Mouse (Mus musculus): Measurements from ENCODE around the gene Gm10647. TPM values are rescaled to one million over a fixed set of nuclear protein-coding genes. Genes with fewer than 3 reads are reported as not detected.
A peak's percentile ranks its signal among the peaks of the same experiment; 100 is the strongest.

The Gm10647 gene
- total RNA-seq, 2 experiments from 2014 or later, result 0.15 to 0.36 TPM

GRCm38 (mm10) chr9:66834318-66835096 is 37.7 kb downstream of the Gm10647 start, which contains the start of gene Aph1c:
Gene Aph1c (minus strand): TSS chr9:66834726.
- DNase-seq, result peak; percentile 96 to 98
- intact Hi-C loops (cut with DNase I), result loop anchor here (5.0 kb wide), 1 partner anchor 103 kb away; no protein-coding TSS in a partner anchor

- DNase-seq, result peak in 1 of 2 experiments; percentile 45
- intact Hi-C loops (cut with DNase I), result no loop called here
Measured at GRCm38 (mm10) chr9:66835097-66835480, 38.2 kb downstream of the Gm10647 start.

GRCm38 (mm10) chr9:66846822-66847221 is 50.0 kb downstream of the Gm10647 start:
- intact Hi-C loops (cut with DNase I), result no loop called here
- DNase-seq, result no peak

Other genes starting within 250 kb of the Gm10647 start
- 10 to 100 TPM; 29.5 to 29.7 TPM for gene Usp3, start 203.9 kb upstream of the Gm10647 start, total RNA-seq (2021)
- not detected for gene Car12, start 83.4 kb upstream of the Gm10647 start, total RNA-seq (2021)
- 1 to 10 TPM; 5.8 to 7.0 TPM for gene Aph1b, start 1.5 kb upstream of the Gm10647 start, total RNA-seq (2021)
- gene Aph1c, start 37.7 kb downstream of the Gm10647 start, total RNA-seq (2021), result 1 to 10 TPM; 1.0 to 1.9 TPM
- gene Rab8b, start 122.6 kb downstream of the Gm10647 start, total RNA-seq (2021), result 10 to 100 TPM; 12.7 to 13.5 TPM
- 100 to 1,000 TPM; 179 to 198 TPM for gene Rps27l, start 149.0 kb downstream of the Gm10647 start, total RNA-seq (2021)
- gene Lactb, start 178.4 kb downstream of the Gm10647 start, total RNA-seq (2021), result 10 to 100 TPM; 22.6 to 23.8 TPM

All from heart, postnatal 14 days (tissue).